Mouse (Mus musculus) bone marrow macrophage, adult 2 months (primary cell): ENCODE measurements around the gene Pafah1b2.

ENCODE experiments used
- CTCF ChIP-seq: IDR thresholded peaks from 2 replicates; pipeline ENCODE4 v1.5.1; 2012; ENCODE audit warnings: low read depth, mild to moderate bottlenecking, low read length, moderate library complexity
- POLR2A ChIP-seq: IDR thresholded peaks from 2 replicates; pipeline ENCODE4 v1.6.1; 2012; ENCODE audit warnings: mild to moderate bottlenecking, low read depth, low read length, borderline replicate concordance

DNA sequence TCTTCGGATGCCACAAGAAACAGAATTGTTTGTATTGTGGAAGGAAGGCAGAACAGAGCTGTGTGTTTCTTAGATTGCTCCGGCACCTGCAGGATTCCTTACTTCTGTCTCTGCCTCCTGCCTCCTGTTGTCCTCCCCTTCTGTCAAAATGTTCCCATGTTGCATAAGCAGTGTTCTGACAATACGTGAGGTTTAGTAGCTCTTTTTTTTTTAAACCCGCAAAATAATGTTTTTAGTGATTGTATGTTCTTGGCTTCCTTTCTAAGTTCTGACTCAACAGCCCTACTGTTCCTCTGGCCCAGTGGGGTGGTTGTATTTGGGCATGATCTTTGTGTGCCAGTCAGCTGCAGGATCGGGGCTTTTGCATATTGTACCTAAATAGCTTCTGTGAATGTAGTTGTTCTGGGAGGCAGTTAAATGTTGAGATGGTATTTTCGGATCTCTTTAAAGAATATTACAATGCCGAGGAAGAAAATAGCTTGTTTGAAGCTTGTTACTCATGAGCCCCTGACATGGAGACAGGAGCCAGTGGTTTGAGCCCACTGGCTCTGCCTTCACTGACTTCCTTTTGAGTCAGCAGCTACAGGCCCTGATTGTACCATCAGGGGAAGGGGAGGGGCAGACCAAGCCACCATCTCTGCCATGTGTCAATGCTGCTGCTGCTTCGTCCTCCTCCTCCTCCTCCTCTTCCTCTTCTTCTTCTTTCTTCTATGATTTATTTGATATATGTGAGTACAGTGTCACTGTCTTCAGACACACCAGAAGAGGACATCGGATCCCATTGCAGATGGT is 13.8 kb upstream of the Pafah1b2 start:
- TF ChIP-seq CTCF (no peak), POLR2A (no peak)
